Mouse (Mus musculus) liver, adult 2 months (tissue): Measurements from ENCODE around the gene Mthfd1l.

ENCODE experiments used
- CTCF ChIP-seq: fragments of 200-500 bp; IDR thresholded peaks from 2 replicates; pipeline ENCODE4 v1.5.1; 2011; ENCODE audit warnings: low read depth, low read length, control low read depth
- POLR2A ChIP-seq: fragments of 200-500 bp; IDR thresholded peaks from 2 replicates; pipeline ENCODE4 v1.6.1; 2011; ENCODE audit warnings: low read length, control low read depth; ENCODE audit not compliant: insufficient read depth; ENCODE audit errors: extremely low read depth

- TF ChIP-seq CTCF: no peak
- no peak for TF ChIP-seq POLR2A
These were observed 151.2 kb downstream of the Mthfd1l start for GRCm38 (mm10) chr10:4124148-4124547.
